Mouse (Mus musculus): ENCODE measurements at regions not wholly inside any gene's neighbourhood (a gene's known extent, or its start where the extent isn't known, plus 50 kb on each side); places are given as distances from the start of the nearest gene placed in this dataset.

DNA sequence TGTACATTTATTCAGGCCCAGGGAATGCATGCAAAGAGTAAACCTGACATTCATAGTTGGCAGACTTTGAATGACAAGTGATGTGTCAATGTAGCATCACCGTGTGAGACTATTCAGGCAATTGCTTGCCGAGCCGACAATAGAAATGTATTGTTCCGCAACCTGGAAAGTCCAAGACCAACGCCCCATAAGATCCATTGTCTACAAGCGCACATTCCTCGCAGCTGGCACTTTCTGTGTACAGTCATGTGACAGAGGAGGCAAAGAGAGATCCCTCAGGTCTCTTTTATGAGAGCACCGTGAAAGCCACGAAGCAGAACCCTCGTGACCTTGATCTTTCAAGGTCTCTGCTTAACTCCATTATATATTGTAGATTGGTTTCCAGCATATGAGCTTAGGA, 150.9 kb upstream of the N4bp1 start:
- H3K4me3 ChIP-seq (ENCODE audit: insufficient read depth in 1 of 2, low read depth in 2 of 2, low read length in 2 of 2), result no peak overlapping the region
- 81% methylated on average over 10 of the region's 10 CpGs for WGBS (ENCODE audit: insufficient replicate concordance)
- H3K36me3 ChIP-seq (replicated peaks; ENCODE audit: control insufficient read depth, insufficient read depth, low read depth), result no peaks in the 10 kb centered on the region
- DNase-seq (ENCODE audit: low read depth in 3 of 3, low spot score in 3 of 3), result no peak
- H3K9ac ChIP-seq (replicated peaks), result no peak overlapping the region
- ATAC-seq (ENCODE audit: insufficient read depth), result no peak
- H3K27ac ChIP-seq, result no peak overlapping the region
- no peaks in the 10 kb centered on the region for H3K9me3 ChIP-seq (ENCODE audit: control insufficient read depth, low read length)
- no peak for TF ChIP-seq EP300 (IDR thresholded peaks at IDR 0.05; ENCODE audit: low read depth)
- H3K27me3 ChIP-seq (ENCODE audit: control insufficient read depth, insufficient read depth, low read length), result peaks cover 3% of the 10 kb centered on the region
- H3K4me1 ChIP-seq (replicated peaks; ENCODE audit: control insufficient read depth in 2 of 2, insufficient read depth in 2 of 2, low read length in 1 of 2), result no peaks in the 10 kb centered on the region
- no peak overlapping the region for H3K4me2 ChIP-seq (ENCODE audit: low read depth)

GRCm38 (mm10) chr8:87028171-87028570, 143.1 kb upstream of the N4bp1 start:
- 39% methylated on average over 1 of the region's 1 CpGs for WGBS (ENCODE audit: insufficient replicate concordance)
- no peaks in the 10 kb centered on the region for H3K27me3 ChIP-seq (ENCODE audit: control insufficient read depth, insufficient read depth, low read length)

DNA sequence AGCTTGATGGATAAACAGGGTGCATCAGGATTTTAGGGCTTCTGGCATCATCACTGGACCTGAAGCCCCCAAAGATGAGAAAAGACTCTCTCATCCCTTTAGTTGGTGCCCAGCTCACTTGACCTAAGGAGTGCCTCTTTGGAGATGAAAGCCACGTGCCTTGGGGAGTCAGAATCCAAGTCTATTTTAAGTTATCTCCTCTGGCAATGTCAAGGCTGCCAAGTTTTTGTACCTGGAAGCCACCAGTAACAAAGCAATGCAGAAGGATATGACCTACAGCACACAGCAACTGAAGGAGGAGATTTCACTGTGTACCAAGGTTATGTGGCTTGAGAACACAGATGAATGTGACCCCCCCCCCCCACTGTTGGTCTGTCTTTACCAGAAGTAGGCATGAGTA, 140.9 kb upstream of the N4bp1 start:
- H3K4me1 ChIP-seq (replicated peaks; ENCODE audit: control insufficient read depth in 2 of 2, insufficient read depth in 2 of 2, low read length in 1 of 2), result no peaks in the 10 kb centered on the region
- no peak overlapping the region for H3K27ac ChIP-seq
- H3K4me2 ChIP-seq (ENCODE audit: low read depth), result no peak overlapping the region
- H3K27me3 ChIP-seq (ENCODE audit: control insufficient read depth, insufficient read depth, low read length), result no peaks in the 10 kb centered on the region
- 28% methylated on average over 1 of the region's 1 CpGs for WGBS (ENCODE audit: insufficient replicate concordance)
- DNase-seq (ENCODE audit: low read depth in 3 of 3, low spot score in 3 of 3) (no peak), ATAC-seq (ENCODE audit: insufficient read depth) (no peak)
- no peak overlapping the region for H3K4me3 ChIP-seq (ENCODE audit: insufficient read depth in 1 of 2, low read depth in 2 of 2, low read length in 2 of 2)
- H3K9me3 ChIP-seq (ENCODE audit: control insufficient read depth, low read length), result no peaks in the 10 kb centered on the region
- H3K36me3 ChIP-seq (replicated peaks; ENCODE audit: control insufficient read depth, insufficient read depth, low read depth), result no peaks in the 10 kb centered on the region
- no peak overlapping the region for H3K9ac ChIP-seq (replicated peaks)
- TF ChIP-seq CTCF (IDR thresholded peaks at IDR 0.05; ENCODE audit: low read depth) (no peak), EP300 (IDR thresholded peaks at IDR 0.05; ENCODE audit: low read depth) (no peak)

More at GRCm38 (mm10) chr8:87028171-87028570, 143.1 kb upstream of the N4bp1 start:
- Histone ChIP-seq H3K36me3 (replicated peaks; ENCODE audit: control insufficient read depth, insufficient read depth, low read depth) (no peaks in the 10 kb centered on the region), H3K27ac (no peak overlapping the region), H3K4me2 (ENCODE audit: low read depth) (no peak overlapping the region), H3K4me3 (ENCODE audit: insufficient read depth in 1 of 2, low read depth in 2 of 2, low read length in 2 of 2) (no peak overlapping the region), H3K4me1 (replicated peaks; ENCODE audit: control insufficient read depth in 2 of 2, insufficient read depth in 2 of 2, low read length in 1 of 2) (no peaks in the 10 kb centered on the region), H3K9me3 (ENCODE audit: control insufficient read depth, low read length) (no peaks in the 10 kb centered on the region), H3K9ac (replicated peaks) (no peak overlapping the region)
- ATAC-seq (ENCODE audit: insufficient read depth), result no peak
- DNase-seq (ENCODE audit: low read depth in 3 of 3, low spot score in 3 of 3), result no peak
- no peak for TF ChIP-seq CTCF (IDR thresholded peaks at IDR 0.05; ENCODE audit: low read depth)
- no peak for TF ChIP-seq EP300 (IDR thresholded peaks at IDR 0.05; ENCODE audit: low read depth)

GRCm38 (mm10) chr8:87019795-87020194, 134.7 kb upstream of the N4bp1 start:
- H3K4me3 ChIP-seq (ENCODE audit: insufficient read depth in 1 of 2, low read depth in 2 of 2, low read length in 2 of 2), result no peak overlapping the region
- TF ChIP-seq EP300 (IDR thresholded peaks at IDR 0.05; ENCODE audit: low read depth) (no peak), CTCF (IDR thresholded peaks at IDR 0.05; ENCODE audit: low read depth) (no peak)
- no peak for ATAC-seq (ENCODE audit: insufficient read depth)
- no peaks in the 10 kb centered on the region for H3K36me3 ChIP-seq (replicated peaks; ENCODE audit: control insufficient read depth, insufficient read depth, low read depth)
- WGBS (ENCODE audit: insufficient replicate concordance), result 71% methylated on average over 3 of the region's 3 CpGs
- no peaks in the 10 kb centered on the region for H3K27me3 ChIP-seq (ENCODE audit: control insufficient read depth, insufficient read depth, low read length)
- H3K4me2 ChIP-seq (ENCODE audit: low read depth), result no peak overlapping the region
- H3K27ac ChIP-seq, result no peak overlapping the region
- H3K9me3 ChIP-seq (ENCODE audit: control insufficient read depth, low read length), result no peaks in the 10 kb centered on the region
- no peak overlapping the region for H3K9ac ChIP-seq (replicated peaks)
- H3K4me1 ChIP-seq (replicated peaks; ENCODE audit: control insufficient read depth in 2 of 2, insufficient read depth in 2 of 2, low read length in 1 of 2), result no peaks in the 10 kb centered on the region
- DNase-seq (ENCODE audit: low read depth in 3 of 3, low spot score in 3 of 3), result no peak

DNA sequence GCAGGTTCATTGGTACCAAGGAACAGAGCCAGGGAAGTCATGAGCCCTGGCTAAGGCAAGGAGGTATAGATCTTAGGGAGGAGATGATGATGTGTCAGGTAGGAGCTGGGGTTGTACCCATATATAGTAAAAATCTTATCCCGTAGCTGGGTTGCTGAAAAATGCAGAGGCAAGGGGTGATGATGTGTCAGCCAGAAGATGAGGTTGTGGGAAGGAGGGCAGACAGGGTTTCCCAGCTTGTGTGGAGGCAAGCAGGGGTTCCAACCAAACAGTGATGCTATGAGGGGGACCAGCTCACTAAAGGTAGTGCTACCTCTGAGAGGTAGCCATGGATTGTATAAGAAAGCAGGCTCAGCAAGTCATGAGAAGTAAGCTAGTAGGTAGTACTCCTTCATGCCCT, 90.5 kb upstream of the N4bp1 start:
- no peak for TF ChIP-seq EP300 (IDR thresholded peaks at IDR 0.05; ENCODE audit: low read depth)
- no peak for TF ChIP-seq CTCF (IDR thresholded peaks at IDR 0.05; ENCODE audit: low read depth)
- Histone ChIP-seq H3K4me3 (ENCODE audit: insufficient read depth in 1 of 2, low read depth in 2 of 2, low read length in 2 of 2) (no peak overlapping the region), H3K4me1 (replicated peaks; ENCODE audit: control insufficient read depth in 2 of 2, insufficient read depth in 2 of 2, low read length in 1 of 2) (no peaks in the 10 kb centered on the region), H3K9ac (replicated peaks) (no peak overlapping the region), H3K9me3 (ENCODE audit: control insufficient read depth, low read length) (no peaks in the 10 kb centered on the region), H3K27me3 (ENCODE audit: control insufficient read depth, insufficient read depth, low read length) (no peaks in the 10 kb centered on the region), H3K27ac (no peak overlapping the region), H3K4me2 (ENCODE audit: low read depth) (no peak overlapping the region), H3K36me3 (replicated peaks; ENCODE audit: control insufficient read depth, insufficient read depth, low read depth) (no peaks in the 10 kb centered on the region)
- ATAC-seq (ENCODE audit: insufficient read depth) (no peak), DNase-seq (ENCODE audit: low read depth in 3 of 3, low spot score in 3 of 3) (no peak)
- WGBS (ENCODE audit: insufficient replicate concordance), result 48% methylated on average over 1 of the region's 1 CpGs
